Mouse (Mus musculus): ENCODE data around the gene Tomm40.

Gene Tomm40

DNA sequence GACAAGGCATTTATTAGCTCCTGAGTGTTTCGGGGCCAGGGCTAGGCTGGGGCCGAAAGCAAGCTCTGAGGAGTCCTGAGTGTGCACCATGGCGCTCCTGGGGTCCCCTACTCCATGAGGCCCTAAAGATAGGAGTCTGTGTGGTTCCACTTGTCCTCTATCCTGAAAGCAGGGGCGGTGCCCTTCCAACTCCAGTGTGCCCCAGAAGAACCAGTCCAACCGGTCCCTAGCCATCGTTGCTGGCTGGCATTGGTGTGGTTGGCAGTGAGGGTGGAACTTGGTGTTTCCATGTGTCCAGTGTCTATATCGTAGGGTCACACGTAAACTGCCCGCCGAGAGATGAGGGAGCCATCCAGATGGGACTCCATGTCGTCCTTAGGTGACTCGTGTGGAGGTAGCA lies 8.9 kb upstream of the Tomm40 start:
- no peak for TF ChIP-seq GATA4 (IDR thresholded peaks at IDR 0.05; ENCODE audit: insufficient replicate concordance, low read length)

DNA sequence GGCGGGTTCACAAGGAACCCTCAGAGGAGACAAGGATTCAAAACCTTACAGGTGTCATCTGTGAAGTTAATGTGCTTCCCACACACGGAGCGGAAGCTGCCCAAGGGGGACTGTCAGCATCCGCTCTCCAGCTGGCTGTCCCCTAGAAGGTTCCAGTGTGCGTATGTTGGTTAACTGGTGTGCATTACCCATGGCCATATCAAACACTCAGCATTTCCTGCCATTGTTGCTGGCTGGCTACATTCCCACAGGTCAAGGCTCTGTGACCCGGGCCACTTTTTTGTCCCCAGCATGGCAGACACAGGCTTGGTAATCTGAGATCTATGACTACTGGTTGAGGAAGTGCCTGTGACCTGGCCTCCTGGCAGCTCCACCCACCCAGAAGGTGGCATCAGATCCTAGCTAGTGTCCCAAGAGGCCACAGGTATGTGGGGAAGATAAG lies 7.5 kb upstream of the Tomm40 start:
- peak; percentile 63 for TF ChIP-seq GATA4 (IDR thresholded peaks at IDR 0.05; ENCODE audit: insufficient replicate concordance, low read length)

DNA sequence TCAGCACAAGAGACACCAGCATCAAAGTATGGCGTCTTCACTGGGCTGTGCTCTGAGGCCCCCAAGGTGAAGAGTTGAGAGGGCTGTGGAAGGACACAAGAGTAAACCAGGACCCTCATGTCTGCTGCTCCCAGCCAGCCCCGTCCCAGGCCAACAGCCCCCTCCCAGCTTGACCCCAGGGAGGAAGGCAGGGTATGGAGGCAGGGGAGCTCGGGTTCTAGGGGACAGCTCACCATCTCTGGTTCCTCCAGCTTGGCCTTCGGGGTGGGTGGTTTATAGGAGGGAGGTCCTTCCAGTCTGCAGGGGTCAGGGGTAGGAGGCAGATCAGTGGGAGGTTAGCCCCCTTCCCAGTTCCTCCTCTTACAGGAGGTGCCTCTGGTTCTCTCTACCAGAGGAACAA lies 4.0 kb upstream of the Tomm40 start:
- TF ChIP-seq GATA4 (IDR thresholded peaks at IDR 0.05; ENCODE audit: insufficient replicate concordance, low read length): no peak

DNA sequence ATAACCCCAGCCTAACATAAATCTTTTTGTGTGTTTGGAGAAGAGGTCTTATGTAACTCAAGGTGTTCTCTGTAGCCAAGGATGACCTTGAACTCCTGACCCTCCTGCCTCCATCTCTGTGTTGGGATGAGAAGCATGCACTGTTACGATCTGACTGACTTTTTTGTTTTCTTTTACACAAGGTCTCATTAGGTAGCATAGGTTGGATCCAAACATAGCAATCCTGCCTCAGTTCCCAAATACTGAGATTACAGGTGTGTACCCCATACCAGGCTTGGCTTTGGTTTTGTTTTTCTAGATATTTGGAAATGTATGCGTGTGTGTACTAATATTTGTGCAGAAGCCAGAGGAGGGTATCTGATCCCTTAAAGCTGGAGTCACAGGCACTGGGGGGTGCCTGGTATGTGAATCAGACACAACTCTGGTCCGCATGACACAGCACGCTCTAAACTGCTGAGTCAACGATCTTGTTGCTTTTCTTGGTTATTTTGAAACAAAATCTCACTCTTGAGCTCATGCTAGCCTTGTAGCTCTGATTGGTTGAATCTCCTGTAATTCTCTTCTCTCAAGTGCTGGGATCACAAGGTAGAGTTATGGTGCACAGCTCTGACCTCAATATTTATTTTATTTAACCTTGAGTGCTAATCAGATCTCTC lies 3.2 kb upstream of the Tomm40 start:
- no peak for TF ChIP-seq GATA4 (IDR thresholded peaks at IDR 0.05; ENCODE audit: insufficient replicate concordance, low read length)

DNA sequence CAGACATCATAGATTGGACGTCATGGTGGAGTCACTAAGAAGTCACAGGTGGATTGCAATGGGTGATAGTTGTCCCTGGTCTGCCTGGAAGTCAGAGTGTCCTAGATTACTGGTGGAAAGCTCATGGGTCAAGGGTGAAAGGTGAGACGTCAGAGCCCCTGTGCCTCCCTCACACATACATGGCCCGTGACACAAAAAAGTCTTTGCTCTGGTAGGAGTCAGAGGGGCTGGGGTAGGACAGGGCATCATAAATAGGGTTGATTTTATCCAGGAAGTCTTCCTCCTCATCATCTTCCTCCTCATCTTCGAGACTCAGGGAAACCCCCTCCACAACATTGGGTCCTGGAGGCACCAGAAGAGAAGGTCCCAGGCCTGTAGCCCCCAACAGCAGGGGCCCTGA lies 2.1 kb upstream of the Tomm40 start:
- no peak for TF ChIP-seq GATA4 (IDR thresholded peaks at IDR 0.05; ENCODE audit: insufficient replicate concordance, low read length)

DNA sequence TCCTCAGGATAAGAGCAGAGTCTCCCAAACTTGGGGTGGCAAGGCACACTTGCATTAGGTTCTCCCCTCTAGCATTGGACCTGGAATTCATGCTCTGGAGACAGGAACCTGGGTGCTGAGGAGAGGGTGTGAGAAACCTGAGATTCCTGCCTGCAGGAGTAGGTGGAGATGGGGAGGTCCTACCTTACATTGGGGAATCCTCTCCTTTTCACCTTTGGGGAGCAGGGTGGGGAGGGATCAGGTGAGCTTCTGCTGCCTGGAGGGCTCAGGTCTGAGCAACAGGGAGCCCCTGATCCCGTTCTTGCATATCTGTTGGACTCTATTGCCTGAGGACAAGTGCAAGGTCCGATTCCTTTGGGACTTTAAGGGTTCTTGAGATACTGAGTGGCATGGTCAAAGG lies 1.6 kb upstream of the Tomm40 start:
- TF ChIP-seq GATA4 (IDR thresholded peaks at IDR 0.05; ENCODE audit: insufficient replicate concordance, low read length): no peak

DNA sequence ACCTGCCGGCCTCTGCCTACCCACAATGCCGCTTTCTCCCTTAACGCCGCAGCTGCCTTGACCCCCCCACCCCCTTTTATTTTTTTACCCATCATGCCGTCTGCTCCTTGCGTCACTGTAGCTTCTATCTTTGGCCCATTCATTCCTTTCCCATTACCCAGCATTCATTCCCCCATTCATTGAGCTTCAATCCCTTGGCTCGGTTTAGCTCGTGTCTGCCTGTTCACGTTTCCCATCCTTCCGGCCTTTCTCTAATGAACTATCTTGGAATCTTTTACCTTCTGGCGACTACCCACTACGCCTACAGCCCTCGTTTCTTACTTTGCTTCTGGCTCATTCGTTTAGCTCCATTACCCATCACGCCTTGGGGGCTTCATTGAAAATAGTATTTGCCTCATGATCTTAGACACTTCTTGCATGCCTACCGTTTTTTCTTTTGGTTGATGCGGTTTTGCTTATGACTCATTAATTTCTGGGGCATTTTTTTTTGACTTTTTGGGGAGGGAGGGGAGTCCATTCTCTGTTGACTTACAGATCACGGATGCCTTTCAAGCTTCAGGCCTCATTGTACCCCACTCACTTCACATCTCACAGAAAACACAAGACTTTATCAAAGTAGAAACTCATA lies 931 bp upstream of the Tomm40 start:
- no peak for TF ChIP-seq GATA4 (IDR thresholded peaks at IDR 0.05; ENCODE audit: insufficient replicate concordance, low read length)

DNA sequence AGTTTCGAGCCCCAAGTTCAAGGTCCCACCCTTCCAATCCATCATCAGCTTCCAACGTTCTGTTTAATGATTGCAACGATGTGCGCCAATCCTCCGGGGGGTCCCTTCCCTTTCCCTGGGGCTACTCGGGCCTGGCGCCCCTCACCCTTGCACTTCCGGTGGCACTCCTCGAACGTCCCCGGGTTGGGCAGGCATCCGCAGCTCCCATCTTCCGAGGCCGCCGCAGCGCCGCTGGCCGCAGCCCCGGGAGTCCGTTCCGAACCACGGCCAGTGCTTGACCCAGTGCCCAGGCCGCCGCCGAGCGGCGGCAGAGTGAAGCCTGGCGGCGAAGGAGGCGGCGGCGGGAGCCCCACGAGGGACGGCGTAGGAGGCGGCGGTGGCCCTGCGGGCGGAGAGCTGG lies 402 bp downstream of the Tomm40 start:
- TF ChIP-seq GATA4 (IDR thresholded peaks at IDR 0.05; ENCODE audit: insufficient replicate concordance, low read length): no peak

DNA sequence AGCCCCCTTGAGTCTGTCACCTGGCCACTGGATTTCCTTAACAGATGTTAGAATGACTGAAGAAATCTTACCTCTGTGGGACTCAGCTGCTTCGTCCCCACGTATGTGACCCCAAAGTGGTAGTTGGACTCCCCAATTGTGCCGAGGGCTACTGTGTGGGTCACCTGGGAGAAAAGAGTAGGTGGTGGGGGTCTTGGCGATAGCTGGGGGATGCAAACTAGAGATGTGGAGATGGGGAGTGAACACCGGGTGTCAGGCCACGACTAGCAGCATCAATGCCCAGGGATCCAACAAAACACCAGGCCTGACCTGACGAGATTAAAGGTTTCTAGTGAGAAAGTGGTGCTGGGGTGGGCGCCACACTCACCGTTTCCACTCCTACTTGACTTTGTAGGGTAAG lies 1.6 kb downstream of the Tomm40 start:
- no peak for TF ChIP-seq GATA4 (IDR thresholded peaks at IDR 0.05; ENCODE audit: insufficient replicate concordance, low read length)

DNA sequence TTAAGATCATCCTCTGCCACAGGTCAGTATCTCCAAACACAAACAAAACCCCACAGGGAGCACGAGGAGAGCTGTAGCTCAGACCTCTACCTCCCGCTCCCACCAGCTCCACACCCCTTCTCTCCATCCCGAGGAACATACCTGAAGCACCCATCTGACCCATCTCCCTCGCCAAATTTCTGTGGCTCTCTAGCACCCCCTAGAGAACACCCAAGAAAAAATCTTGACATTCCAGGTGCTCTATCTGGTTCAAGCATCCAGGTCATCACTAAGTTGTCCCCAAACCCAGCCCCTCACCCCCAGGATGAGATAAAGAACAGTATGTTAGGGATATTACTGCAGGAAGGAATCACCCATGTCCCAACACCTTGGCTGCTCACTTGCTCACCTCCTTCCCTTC lies 2.0 kb downstream of the Tomm40 start:
- no peak for TF ChIP-seq GATA4 (IDR thresholded peaks at IDR 0.05; ENCODE audit: insufficient replicate concordance, low read length)

DNA sequence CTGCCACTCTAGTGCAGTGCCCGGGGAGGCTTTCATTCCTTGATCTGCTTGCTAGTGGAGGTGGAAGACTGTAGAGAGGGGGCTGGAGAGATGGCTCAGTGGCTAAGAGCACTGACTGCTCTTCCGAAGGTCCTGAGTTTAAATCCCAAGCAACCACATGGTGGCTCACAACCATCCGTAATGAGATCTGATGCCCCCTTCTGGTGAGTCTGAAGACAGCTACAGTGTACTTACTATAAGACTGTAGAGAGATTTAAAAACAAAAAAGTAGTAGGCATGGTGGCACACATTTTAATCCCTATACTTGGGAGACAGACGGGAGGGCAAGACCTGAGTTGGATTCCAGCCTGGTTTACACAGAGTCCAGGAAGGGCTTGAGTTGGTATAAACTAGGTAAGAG lies 2.8 kb downstream of the Tomm40 start:
- TF ChIP-seq GATA4 (IDR thresholded peaks at IDR 0.05; ENCODE audit: insufficient replicate concordance, low read length): no peak

DNA sequence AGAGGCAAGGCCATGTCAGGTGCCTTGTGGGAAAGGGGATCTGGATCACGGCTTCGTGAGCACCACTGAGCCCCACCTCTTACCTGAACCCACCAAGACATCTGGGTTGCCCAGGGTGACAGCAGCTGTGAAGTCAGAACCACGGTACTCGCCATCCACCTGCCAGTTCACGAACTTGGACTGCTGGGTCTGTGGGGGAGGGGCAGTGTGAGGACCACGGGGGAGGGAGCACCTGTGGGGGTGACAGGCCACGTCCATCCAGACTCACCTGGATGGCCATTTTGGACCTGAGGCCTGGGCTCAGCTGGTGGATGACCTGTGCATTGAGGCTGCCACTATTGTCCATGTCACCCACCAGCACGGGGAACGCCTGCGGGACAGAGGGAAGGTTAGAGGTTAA lies 4.6 kb downstream of the Tomm40 start:
- no peak for TF ChIP-seq GATA4 (IDR thresholded peaks at IDR 0.05; ENCODE audit: insufficient replicate concordance, low read length)

DNA sequence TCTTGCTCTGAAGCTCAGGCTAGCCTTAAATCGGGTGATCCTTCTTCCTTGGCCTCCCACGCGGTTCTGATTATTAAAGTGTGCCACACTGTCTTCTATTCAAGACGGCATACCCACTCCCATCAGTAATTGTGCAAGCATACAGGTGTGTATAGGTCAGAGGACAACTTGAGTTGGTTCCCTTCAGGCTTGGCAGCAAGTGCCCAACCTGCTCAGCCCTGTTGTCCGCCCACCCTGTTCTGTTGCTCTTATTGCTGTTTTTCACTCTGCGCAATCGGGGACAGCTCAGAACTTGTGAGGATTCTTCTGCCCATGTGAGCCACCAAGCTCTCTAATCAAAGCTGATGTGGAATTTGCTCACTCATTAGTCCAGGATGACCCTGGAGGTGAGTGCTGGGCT lies 10.0 kb downstream of the Tomm40 start:
- TF ChIP-seq GATA4 (IDR thresholded peaks at IDR 0.05; ENCODE audit: insufficient replicate concordance, low read length): no peak

DNA sequence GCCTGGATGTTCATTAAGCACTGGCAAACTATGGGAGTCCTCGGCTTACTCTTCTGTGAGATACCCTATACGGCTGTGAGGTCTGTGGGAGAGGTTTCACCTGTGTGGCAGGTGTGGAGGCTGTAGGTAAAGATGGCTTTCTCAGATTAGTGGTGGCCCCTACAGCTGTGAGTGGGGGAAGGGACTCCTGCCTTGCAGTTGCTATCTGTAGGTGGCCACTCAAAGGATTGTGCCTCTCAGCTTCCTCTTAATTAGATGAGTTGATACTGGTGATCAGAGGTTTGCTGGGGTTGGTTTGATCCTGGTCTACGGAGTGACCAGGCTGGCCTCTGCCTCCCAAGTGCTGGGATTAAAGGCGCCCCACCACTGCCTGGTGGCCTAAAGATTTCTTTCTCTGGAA lies 10.8 kb downstream of the Tomm40 start:
- no peak for TF ChIP-seq GATA4 (IDR thresholded peaks at IDR 0.05; ENCODE audit: insufficient replicate concordance, low read length)

DNA sequence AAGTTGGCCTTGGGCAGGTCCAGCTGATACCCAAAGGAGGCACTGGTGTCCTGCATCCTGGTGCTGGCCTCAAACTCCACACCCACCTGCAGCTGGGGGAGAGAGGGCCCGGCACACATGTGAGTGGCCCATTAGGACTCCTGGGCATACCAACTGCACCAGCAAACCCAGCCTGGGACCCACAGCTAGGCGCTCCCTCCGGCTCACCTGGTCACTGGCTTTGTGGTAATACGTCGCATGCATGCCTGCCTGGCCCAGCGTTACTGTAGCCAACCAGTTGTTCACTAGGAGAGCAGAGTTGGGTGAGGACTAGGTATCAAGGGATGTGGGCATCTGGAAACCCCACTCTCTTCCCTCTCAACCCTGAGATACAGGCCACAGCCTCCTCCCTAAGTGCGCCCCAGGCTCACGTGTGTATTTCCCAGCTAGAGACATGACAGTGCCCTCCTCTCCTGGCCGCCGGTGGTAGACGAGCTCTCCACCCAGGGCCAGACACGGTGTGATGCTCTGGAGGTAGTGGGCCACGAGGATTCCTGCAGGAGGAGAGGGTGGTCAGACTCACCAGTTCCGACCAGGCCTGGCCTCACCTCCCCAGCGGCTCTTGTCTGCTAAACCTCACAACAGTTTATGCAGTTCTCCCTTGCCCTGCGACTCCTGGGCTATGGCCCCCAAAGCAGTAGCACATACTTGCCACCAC lies 12.2 kb downstream of the Tomm40 start:
- no peak for TF ChIP-seq GATA4 (IDR thresholded peaks at IDR 0.05; ENCODE audit: insufficient replicate concordance, low read length)

DNA sequence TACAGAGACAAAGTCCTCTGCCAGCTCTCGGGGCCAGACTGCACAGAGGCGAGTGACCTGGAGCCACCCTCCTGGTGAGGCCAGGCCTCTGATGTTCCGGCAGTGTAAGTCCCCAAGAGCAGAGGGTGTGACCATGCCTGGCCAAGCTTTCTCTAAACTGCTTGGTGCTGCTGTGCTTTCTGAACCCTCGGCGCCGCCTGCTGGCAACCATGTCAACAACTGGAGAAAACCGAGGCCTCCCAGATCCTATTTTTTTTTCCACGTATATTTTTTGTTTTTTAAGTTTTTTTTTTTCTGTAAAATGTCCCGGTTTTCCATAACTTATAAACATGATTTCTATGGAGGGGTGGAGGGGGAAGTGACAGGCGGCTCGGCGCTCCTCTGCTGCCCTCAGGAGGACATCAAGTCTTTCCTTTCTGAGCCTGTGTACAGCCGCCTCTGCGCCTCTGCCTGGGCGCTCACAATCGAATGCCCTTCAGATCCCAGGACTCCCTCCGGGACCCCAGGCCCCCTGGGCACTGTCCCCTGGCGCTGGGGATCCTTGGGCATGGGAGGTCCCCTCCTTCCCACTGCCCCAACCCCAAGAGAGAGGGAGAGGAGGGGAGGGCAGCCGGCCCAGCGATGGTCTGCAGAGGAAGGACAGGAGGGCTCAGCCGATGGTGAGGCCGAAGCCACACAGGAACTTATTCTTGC lies 14.0 kb downstream of the Tomm40 start:
- no peak for TF ChIP-seq GATA4 (IDR thresholded peaks at IDR 0.05; ENCODE audit: insufficient replicate concordance, low read length)
